Mouse (Mus musculus) MN1 (cell line): ENCODE data around the gene Vsx1.

Experiments used
- DNase-seq: peaks from one replicate; pipeline ENCODE4 v3.0.0-alpha.2; 2016; ENCODE audit warnings: low spot score

The Vsx1 gene

GRCm38 (mm10) chr2:150646411-150647121 is 42.6 kb downstream of the Vsx1 start:
- no peak for DNase-seq

- no peak for DNase-seq
These were observed 43.9 kb downstream of the Vsx1 start for GRCm38 (mm10) chr2:150645225-150645624.

- no peak for DNase-seq
These were observed 45.3 kb downstream of the Vsx1 start for GRCm38 (mm10) chr2:150643726-150644415.

GRCm38 (mm10) chr2:150643166-150643565 is 46.0 kb downstream of the Vsx1 start:
- DNase-seq, result no peak

- no peak for DNase-seq
These were observed 50.8 kb downstream of the Vsx1 start for GRCm38 (mm10) chr2:150638370-150638733.

- DNase-seq, result no peak
These were observed 51.3 kb downstream of the Vsx1 start for GRCm38 (mm10) chr2:150637702-150638369.

- no peak for DNase-seq
These were observed 53.2 kb downstream of the Vsx1 start for GRCm38 (mm10) chr2:150635877-150636446.
